Comparison of ENCODE assay signal across 8 mouse cellular contexts in the genomic region with DNA sequence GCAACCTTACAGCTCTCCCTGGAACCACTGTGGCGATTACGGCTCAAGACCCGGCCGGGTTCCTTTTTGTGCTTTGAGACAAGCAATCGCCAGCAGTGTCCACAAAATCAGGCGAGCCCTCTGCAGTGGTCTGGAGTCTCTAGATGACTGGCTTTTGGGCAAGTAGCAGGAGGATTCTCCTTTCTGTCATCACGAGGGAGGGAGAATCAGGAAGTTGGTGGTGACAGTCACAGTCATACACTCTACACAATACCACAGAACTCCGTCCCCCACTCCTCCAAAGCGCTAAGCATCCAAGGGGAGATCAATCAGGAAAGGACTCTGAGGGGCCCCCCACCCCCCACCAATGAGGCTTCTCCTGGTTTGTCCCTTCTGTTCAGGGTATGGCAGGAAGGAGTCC. TPM values are rescaled to one million over a fixed set of nuclear protein-coding genes. Genes with fewer than 3 reads are reported as not detected.
DNase-seq lines count a peak whose midpoint lies in the region; ATAC-seq and TF ChIP-seq lines count a peak whose summit lies in the region.

No protein-coding gene starts in this region.

- no peak overlapping the region for H3K9ac ChIP-seq in lung, embryonic 14.5 days
- H3K9ac ChIP-seq in embryonic facial prominence, embryonic 14.5 days (ENCODE audit: low read depth, low read length), result peak overlapping the region; percentile 26; the same call in 1 of the 2 replicates
- H3K9ac ChIP-seq in limb, embryonic 15.5 days, result no peak overlapping the region

- no peaks in the 10 kb centered on the region for H3K36me3 ChIP-seq in lung, embryonic 14.5 days (ENCODE audit: insufficient read depth)
- H3K36me3 ChIP-seq in embryonic facial prominence, embryonic 14.5 days (ENCODE audit: control insufficient read depth, insufficient read depth, low read length), result no peaks in the 10 kb centered on the region
- no peaks in the 10 kb centered on the region for H3K36me3 ChIP-seq in limb, embryonic 15.5 days

- intact Hi-C loops in gastrocnemius, postnatal 36 days (cut with DNase I), result no loop called here

- no peak for TF ChIP-seq CTCF in lung, embryonic 14.5 days (IDR thresholded peaks at IDR 0.05; ENCODE audit: low read depth)
- TF ChIP-seq CTCF in olfactory bulb, adult 2 months (IDR thresholded peaks at IDR 0.05; ENCODE audit: insufficient read depth, low read depth, low read length), result no peak

- no peak for ATAC-seq in lung, embryonic 14.5 days (ENCODE audit: insufficient read depth)
- ATAC-seq in embryonic facial prominence, embryonic 14.5 days (ENCODE audit: low read depth), result no peak
- no peak for ATAC-seq in limb, embryonic 15.5 days (ENCODE audit: insufficient number of reproducible peaks, low FRiP score, low TSS enrichment, low read depth)

- TF ChIP-seq POLR2A in olfactory bulb, adult 2 months (IDR thresholded peaks at IDR 0.05; ENCODE audit: insufficient read depth, low read depth, low read length), result no peak

- H3K27me3 ChIP-seq in lung, embryonic 14.5 days (ENCODE audit: insufficient read depth, low read length), result peaks cover 41% of the 10 kb centered on the region
- peaks cover 53% of the 10 kb centered on the region for H3K27me3 ChIP-seq in embryonic facial prominence, embryonic 14.5 days (replicated peaks; ENCODE audit: control insufficient read depth, insufficient read depth, low read length)
- H3K27me3 ChIP-seq in limb, embryonic 15.5 days, result peaks cover 49% of the 10 kb centered on the region

- H3K4me1 ChIP-seq in lung, embryonic 14.5 days (ENCODE audit: insufficient read depth), result no peaks in the 10 kb centered on the region
- H3K4me1 ChIP-seq in embryonic facial prominence, embryonic 14.5 days (ENCODE audit: control insufficient read depth, insufficient read depth, low read length), result peaks cover 3% of the 10 kb centered on the region; the same call in 1 of the 2 replicates
- H3K4me1 ChIP-seq in limb, embryonic 15.5 days, result peaks cover 13% of the 10 kb centered on the region
- peaks cover 12% of the 10 kb centered on the region for H3K4me1 ChIP-seq in olfactory bulb, adult 2 months (ENCODE audit: control insufficient read depth, insufficient read depth, low read length)

- H3K4me2 ChIP-seq in lung, embryonic 14.5 days, result peak overlapping the region; percentile 58
- peak overlapping the region; percentile 64 for H3K4me2 ChIP-seq in embryonic facial prominence, embryonic 14.5 days (ENCODE audit: low read depth, low read length)
- peak overlapping the region; percentile 59 for H3K4me2 ChIP-seq in limb, embryonic 15.5 days

- WGBS in lung, embryonic 14.5 days, result 30% methylated on average over 9 of the region's 9 CpGs
- WGBS in embryonic facial prominence, embryonic 14.5 days, result 27% methylated on average over 9 of the region's 9 CpGs
- WGBS in limb, embryonic 15.5 days, result 30% methylated on average over 9 of the region's 9 CpGs
- 53% methylated on average over 9 of the region's 9 CpGs for WGBS in olfactory bulb, adult 2 months

- H3K9me3 ChIP-seq in lung, embryonic 14.5 days (ENCODE audit: low read depth, low read length), result no peaks in the 10 kb centered on the region
- H3K9me3 ChIP-seq in embryonic facial prominence, embryonic 14.5 days (ENCODE audit: control insufficient read depth, low read length), result no peaks in the 10 kb centered on the region
- no peaks in the 10 kb centered on the region for H3K9me3 ChIP-seq in limb, embryonic 15.5 days

- H3K27ac ChIP-seq in lung, embryonic 14.5 days (ENCODE audit: low read depth), result no peak overlapping the region
- no peak overlapping the region for H3K27ac ChIP-seq in embryonic facial prominence, embryonic 14.5 days (replicated peaks; ENCODE audit: low read depth, low read length)
- no peak overlapping the region for H3K27ac ChIP-seq in limb, embryonic 15.5 days
- H3K27ac ChIP-seq in olfactory bulb, adult 2 months (ENCODE audit: insufficient read depth, low read depth, low read length), result no peak overlapping the region

- DNase-seq in lung, embryonic 14.5 days, result no peak
- no peak for DNase-seq in lung, postnatal 14 days
- DNase-seq in embryonic facial prominence, embryonic 14.5 days (ENCODE audit: low spot score), result no peak
- DNase-seq in MN1 (ENCODE audit: low spot score), result no peak
- DNase-seq in adrenal gland, postnatal 4 days (ENCODE audit: low spot score in 2 of 2), result no peak
- no peak for DNase-seq in gastrocnemius, postnatal 36 days

- H3K4me3 ChIP-seq in lung, embryonic 14.5 days (ENCODE audit: low read depth, low read length), result peak overlapping the region; percentile 31
- H3K4me3 ChIP-seq in embryonic facial prominence, embryonic 14.5 days (ENCODE audit: low read depth, low read length), result peak overlapping the region; percentile 40
- H3K4me3 ChIP-seq in limb, embryonic 15.5 days, result peak overlapping the region; percentile 38
- peak overlapping the region; percentile 15; the same call in 1 of the 2 replicates for H3K4me3 ChIP-seq in olfactory bulb, adult 2 months (ENCODE audit: insufficient read depth, low read depth, low read length)

RNA-seq across cellular contexts. Expression of gene Galnt6, which starts 0.6 kb away (rescaled TPM):
- polyA plus RNA-seq in lung, embryonic 14.5 days (2014; fragmentation: Nextera tagmentation; extraction: Ambion mirVana), result 0.07 and 0.25 TPM in 2 replicates
- 1.5 and 2.1 TPM in 2 replicates for polyA plus RNA-seq in embryonic facial prominence, embryonic 14.5 days (2014; fragmentation: Nextera tagmentation; extraction: Ambion mirVana)
- 6.3 and 7.3 TPM in 2 replicates for polyA plus RNA-seq in limb, embryonic 15.5 days (2015; fragmentation: Nextera tagmentation; extraction: Ambion mirVana)
- not detected in 2 replicates for polyA plus RNA-seq in olfactory bulb, adult 2 months (2012; ENCODE audit: insufficient read depth, insufficient read length, low replicate concordance, missing spikeins)
- 10 to 100 TPM; 15.1 to 17.7 TPM for total RNA-seq in adrenal gland, postnatal 4 days (2021)
- total RNA-seq in gastrocnemius, postnatal 36 days (2021), result under 1 TPM; 0.17 to 0.20 TPM

RNA-seq across cellular contexts. Expression of gene Slc4a8, which starts 33.0 kb away (rescaled TPM):
- 1.6 and 2.5 TPM in 2 replicates for polyA plus RNA-seq in lung, embryonic 14.5 days (2014; fragmentation: Nextera tagmentation; extraction: Ambion mirVana)
- polyA plus RNA-seq in embryonic facial prominence, embryonic 14.5 days (2014; fragmentation: Nextera tagmentation; extraction: Ambion mirVana), result 3.1 and 4.3 TPM in 2 replicates
- 3.2 and 3.7 TPM in 2 replicates for polyA plus RNA-seq in limb, embryonic 15.5 days (2015; fragmentation: Nextera tagmentation; extraction: Ambion mirVana)
- polyA plus RNA-seq in olfactory bulb, adult 2 months (2012; ENCODE audit: insufficient read depth, insufficient read length, low replicate concordance, missing spikeins), result 38.7 TPM in 1 of 2 replicates, not detected in the other
- 10 to 100 TPM; 15.8 to 22.2 TPM for total RNA-seq in adrenal gland, postnatal 4 days (2021)
- total RNA-seq in gastrocnemius, postnatal 36 days (2021), result 1 to 10 TPM; 1.6 to 2.0 TPM

RNA-seq across cellular contexts. Expression of gene Cela1, which starts 40.9 kb away (rescaled TPM):
- polyA plus RNA-seq in lung, embryonic 14.5 days (2014; fragmentation: Nextera tagmentation; extraction: Ambion mirVana), result 0.97 and 1.2 TPM in 2 replicates
- 2.4 and 3.8 TPM in 2 replicates for polyA plus RNA-seq in embryonic facial prominence, embryonic 14.5 days (2014; fragmentation: Nextera tagmentation; extraction: Ambion mirVana)
- 4.2 and 6.3 TPM in 2 replicates for polyA plus RNA-seq in limb, embryonic 15.5 days (2015; fragmentation: Nextera tagmentation; extraction: Ambion mirVana)
- polyA plus RNA-seq in olfactory bulb, adult 2 months (2012; ENCODE audit: insufficient read depth, insufficient read length, low replicate concordance, missing spikeins), result not detected in 2 replicates
- total RNA-seq in adrenal gland, postnatal 4 days (2021), result 100 to 1,000 TPM in 1 of 2 experiments, 10 to 100 TPM in 1; 51.9 to 275 TPM
- total RNA-seq in gastrocnemius, postnatal 36 days (2021), result not detected

RNA-seq across cellular contexts. Expression of gene Bin2, which starts 59.2 kb away (rescaled TPM):
- 4.8 TPM in 2 replicates for polyA plus RNA-seq in lung, embryonic 14.5 days (2014; fragmentation: Nextera tagmentation; extraction: Ambion mirVana)
- 2.3 and 2.4 TPM in 2 replicates for polyA plus RNA-seq in embryonic facial prominence, embryonic 14.5 days (2014; fragmentation: Nextera tagmentation; extraction: Ambion mirVana)
- polyA plus RNA-seq in limb, embryonic 15.5 days (2015; fragmentation: Nextera tagmentation; extraction: Ambion mirVana), result 4.8 and 4.9 TPM in 2 replicates
- polyA plus RNA-seq in olfactory bulb, adult 2 months (2012; ENCODE audit: insufficient read depth, insufficient read length, low replicate concordance, missing spikeins), result not detected in 2 replicates
- total RNA-seq in adrenal gland, postnatal 4 days (2021), result 1 to 10 TPM; 4.0 to 4.8 TPM
- 1 to 10 TPM in 1 of 2 experiments, under 1 TPM in 1; 0.44 to 1.1 TPM for total RNA-seq in gastrocnemius, postnatal 36 days (2021)
